Mouse (Mus musculus) frontal cortex, postnatal 25 days (tissue): ENCODE measurements around the gene L1td1.
"Not testable (repeated sequence)": the region's sequence is repeated elsewhere in the genome, so short reads cannot be mapped to it uniquely, and the experiment has no call there.

ENCODE experiments used
- DNase-seq, 2 experiments: peaks; one replicate each; pipeline ENCODE4 v3.0.0; 2022; ENCODE audit warnings: low spot score in 2 of 2

Gene L1td1

GRCm38 (mm10) chr4:98726590-98727237 lies at the start of gene L1td1:
Gene L1td1, plus strand, starts transcription at chr4:98726734.
- DNase-seq = no peak

DNA sequence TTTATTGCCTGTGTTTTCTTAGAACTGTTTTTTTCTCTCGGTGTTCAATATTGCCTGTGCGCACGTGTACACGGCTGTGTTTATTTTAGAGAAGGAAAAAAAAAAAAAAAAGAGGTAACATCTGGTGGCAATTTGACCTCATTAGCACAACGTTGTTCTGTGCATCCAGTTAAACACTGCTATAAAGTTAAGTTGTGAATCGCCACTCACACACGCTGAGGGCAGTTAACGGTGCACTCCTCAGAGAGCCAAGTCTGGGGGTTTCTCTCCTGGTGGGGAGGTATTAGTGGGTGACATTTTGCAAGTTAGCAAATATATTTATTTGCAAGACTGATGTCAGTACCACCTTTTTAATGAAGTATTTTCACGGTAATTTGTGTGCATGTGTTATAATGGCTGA lies 49.0 kb upstream of the L1td1 start:
- no peak for DNase-seq

GRCm38 (mm10) chr4:98686678-98687267 lies 39.8 kb upstream of the L1td1 start:
- DNase-seq = no peak

GRCm38 (mm10) chr4:98688116-98688515 lies 38.4 kb upstream of the L1td1 start:
- DNase-seq = no peak

DNA sequence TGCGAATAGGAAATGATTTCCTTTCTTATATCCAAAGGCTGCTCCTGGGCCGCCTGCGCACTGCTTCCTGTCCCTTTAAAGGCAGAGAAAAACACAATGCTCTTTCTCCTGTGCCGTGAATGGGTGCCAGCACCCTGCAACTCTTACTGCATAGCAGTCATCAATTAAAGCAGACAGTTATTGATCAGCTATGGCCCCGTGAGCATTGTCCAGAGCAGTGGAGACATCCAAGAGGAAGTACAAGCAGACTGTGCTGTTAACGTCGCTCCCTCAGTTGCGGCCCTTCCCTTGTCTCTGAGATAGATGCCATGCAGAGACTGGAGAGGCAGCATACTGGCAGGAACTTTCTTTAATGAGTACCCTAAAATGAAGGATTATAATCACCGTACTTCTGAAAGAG lies 38.0 kb upstream of the L1td1 start:
- DNase-seq = no peak

GRCm38 (mm10) chr4:98689988-98690387 lies 36.5 kb upstream of the L1td1 start:
- no peak for DNase-seq

- DNase-seq = no peak
Observed at GRCm38 (mm10) chr4:98693465-98694185, 32.9 kb upstream of the L1td1 start.

DNA sequence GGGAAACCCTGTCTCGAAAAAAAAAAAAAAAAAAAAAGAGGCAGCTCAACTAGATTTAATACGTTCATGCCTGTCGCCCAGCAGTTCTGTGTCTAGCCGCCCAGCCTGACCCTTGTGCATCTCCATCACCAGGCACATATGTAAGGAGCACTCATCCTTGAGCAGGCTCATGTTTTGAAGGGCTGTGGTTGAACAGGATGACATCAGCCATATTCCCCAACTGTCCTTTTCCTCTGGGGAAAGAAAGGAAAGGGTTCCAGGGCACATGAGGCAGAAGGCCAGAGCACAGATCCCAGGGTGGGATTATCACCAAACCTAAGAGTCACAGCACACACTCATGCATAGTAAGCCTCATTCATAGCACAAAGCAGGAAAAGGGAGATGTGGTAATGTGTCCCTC lies 28.6 kb upstream of the L1td1 start:
- no peak for DNase-seq

- DNase-seq = no peak
Observed at GRCm38 (mm10) chr4:98698921-98699320, 27.6 kb upstream of the L1td1 start.

- DNase-seq = no peak
Observed at GRCm38 (mm10) chr4:98700156-98700555, 26.4 kb upstream of the L1td1 start.

DNA sequence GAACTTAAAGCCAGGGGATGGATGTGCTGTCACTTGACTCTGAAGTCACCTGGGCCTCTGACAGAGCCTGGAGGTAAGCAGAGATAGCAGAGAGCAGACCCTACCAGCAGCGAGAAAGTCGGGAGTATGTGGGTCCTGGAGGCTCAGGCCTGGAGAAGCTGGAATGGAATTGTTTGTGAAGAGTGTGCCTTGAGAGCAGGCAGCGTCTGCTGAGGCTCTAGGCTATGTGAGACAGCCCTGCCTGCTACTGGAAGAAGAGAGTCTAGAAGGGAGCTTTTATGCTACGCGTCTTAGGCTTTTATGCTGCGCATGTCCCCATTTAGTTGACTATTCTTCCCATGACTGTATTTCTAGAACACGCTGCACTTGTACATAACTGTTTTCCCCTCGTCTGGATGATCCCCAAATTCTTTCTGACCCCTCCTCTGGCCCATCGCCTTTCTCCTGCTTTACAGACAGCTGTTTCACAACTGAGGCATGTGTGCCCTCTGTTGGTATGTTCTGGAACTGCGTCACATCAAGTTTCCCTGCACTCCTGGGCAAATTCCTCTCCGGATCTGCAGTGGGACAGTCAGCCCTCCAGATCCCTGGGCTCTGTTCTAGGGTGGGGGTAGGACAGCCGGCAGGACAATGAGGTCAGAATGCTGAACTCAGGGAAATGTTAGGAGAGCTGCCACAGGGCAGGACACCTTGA lies 24.2 kb upstream of the L1td1 start:
- DNase-seq = peak; percentile 75 to 80

DNA sequence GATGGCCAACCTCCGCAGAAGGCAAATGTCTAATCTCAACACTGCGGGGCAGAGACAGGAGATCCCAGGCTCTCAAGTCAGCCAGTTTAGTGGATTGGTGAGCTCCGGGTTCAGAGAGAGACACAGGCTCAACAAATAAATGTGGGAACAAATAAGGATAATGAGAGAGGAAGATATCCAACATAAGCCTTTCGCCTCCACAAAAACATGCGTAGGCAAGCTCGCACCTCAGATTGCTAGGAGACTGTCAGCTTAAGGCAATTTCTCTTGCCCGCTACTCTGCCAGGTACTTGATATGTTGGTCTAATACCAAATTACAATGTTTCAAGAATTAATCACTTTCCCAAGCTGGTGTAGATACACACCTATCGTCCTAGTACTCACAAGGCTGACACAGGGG lies 15.6 kb upstream of the L1td1 start:
- no peak for DNase-seq

GRCm38 (mm10) chr4:98717735-98718546 lies 8.6 kb upstream of the L1td1 start:
- no peak for DNase-seq

GRCm38 (mm10) chr4:98718547-98718917 lies 8.0 kb upstream of the L1td1 start:
- DNase-seq = no peak

- peak; percentile 49 to 52 for DNase-seq
Observed at GRCm38 (mm10) chr4:98722454-98722853, 4.1 kb upstream of the L1td1 start.

DNA sequence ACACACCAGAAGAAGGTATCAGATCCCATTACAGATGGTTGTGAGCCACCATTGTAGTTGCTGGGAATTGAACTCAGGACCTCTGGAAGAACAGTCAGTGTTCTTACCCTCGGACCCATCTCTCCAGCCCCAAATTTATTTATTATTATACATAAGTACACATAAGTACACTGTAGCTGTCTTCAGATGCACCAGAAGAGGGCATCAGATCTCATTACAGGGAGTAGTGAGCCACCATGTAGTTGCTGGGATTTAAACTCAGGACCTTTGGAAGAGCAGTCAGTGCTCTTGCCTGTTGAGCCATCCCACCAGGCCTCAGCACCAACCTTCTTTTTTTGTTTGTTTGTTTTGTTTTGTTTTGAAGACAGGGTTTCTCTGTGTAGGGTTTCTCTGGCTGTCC lies 1.9 kb upstream of the L1td1 start:
- not testable (repeated sequence) for DNase-seq

DNA sequence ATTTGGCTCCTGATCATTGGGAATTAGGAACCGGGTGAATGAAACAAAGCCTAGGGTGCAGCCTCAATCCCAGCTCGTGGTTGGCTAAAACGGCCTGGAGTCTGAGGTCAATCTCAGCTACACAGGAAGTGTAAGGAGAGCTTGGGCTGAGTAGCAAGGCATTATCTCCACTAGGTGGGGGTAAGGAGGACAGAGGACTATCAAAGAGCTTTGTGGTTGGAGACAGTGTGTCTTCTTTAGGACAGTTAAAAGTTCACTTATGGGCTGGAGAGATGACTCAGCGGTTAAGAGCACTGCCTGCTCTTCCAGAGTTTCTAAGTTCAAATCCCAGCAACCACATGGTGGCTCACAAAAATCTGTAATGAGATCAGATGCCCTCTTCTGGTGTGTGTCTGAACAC lies 1.1 kb upstream of the L1td1 start:
- DNase-seq = no peak

DNA sequence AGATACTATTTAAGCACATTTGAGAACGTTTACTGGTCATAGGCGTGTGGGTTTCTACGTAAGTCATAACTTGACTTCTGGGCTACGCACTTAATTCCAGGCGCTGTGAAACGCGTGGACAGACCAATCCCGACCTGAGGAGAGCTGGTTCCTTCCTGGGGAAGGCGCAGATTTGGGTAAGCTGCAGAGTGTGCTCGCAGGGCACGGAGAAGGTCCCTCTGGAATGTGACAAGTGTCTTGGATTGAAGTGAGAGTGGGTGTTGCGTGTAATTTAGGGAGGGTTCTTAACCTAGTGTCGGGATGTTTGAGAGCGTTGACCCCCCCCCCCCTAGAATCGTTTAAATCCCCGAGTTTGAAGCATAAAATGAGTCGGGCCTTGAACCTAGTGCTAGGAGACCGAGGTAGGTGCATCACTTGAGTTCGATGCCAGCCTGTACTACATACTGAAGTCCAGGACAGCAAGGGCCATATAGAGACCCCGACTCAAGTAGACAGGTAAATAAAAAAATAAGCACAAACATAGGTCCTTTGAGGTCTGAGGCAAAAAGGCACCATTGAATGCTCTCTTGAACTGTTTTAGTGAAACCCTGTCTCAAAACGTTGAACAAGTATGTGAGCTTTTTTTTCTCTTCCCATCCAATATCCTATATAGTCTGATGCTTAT lies 893 bp downstream of the L1td1 start:
- no peak for DNase-seq

GRCm38 (mm10) chr4:98727959-98728347 lies 1.4 kb downstream of the L1td1 start:
- no peak for DNase-seq

DNA sequence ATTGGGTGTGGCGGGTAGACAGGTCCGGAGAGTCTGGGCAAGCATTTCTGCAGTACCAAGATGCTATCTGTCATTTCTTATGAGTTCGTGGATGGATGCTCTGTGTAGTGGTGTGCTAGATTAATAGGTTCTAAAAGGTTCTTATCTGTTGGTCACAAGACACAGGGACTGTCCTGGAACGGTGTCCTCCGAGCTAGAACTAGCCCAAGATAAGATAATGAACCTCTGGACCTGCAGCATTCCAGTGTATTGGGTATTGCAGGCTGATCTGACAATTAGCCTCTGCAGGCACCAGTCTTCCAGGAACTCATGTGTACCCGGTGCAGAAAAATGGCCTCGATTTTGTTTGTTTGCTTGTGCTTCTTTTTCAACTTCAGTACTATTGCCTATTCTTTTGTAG lies 2.2 kb downstream of the L1td1 start:
- no peak for DNase-seq

DNA sequence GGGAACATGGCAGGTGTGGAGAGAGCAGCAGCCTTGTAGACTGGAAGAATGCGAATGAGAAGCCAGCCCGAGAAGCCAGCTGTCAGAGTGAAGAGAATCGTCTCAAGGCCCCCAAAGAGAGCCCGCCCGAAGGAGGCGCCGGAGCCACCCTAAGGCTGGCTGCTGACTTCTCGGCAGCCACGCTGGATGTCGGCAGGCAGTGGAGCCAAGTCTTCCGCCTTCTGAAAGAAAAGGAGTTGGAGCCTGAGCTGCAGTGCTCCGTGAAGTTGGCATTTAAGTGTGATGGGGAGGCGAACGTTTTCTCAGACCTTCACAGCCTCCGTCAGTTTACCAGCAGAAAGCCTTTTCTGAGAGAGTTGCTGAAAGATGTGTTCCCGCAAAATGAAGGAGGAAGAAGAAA lies 7.1 kb downstream of the L1td1 start:
- no peak for DNase-seq
